ENCODE assay signal across 18 mouse cellular contexts in the genomic region with DNA sequence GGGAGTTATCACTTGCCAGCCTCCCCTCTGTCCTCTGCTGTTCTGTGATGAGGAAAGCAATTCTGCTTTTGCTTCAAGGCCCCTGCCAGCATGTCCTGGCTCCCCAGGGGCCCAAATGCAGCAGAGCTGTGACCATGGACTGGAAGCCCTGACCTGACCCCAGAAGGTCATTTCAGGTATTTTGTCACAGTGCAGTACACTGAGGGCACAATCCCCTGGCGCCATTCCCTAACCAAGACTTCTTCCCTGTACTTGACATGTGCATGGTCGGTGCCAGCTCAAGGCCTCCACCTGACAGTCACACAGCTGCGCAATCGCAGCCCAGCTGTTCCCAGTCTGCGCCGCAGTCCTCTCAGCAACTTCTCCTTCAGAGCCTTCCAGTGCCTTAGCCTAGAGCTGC. TPM values are rescaled to one million over a fixed set of nuclear protein-coding genes. Genes with fewer than 3 reads are reported as not detected.
DNase-seq lines count a peak whose midpoint lies in the region; ATAC-seq and TF ChIP-seq lines count a peak whose summit lies in the region.
"Had no signal": no experiment of that assay in that cellular context is flagged by ENCODE, and none has a peak within 500 bp of the region (broad histone marks: within the 10 kb centered on the region; RNA-seq: fewer than 3 reads in every experiment).

No protein-coding gene starts in this region.

- H3K9ac ChIP-seq in liver, embryonic 13.5 days, result no peak overlapping the region
- no peak overlapping the region for H3K9ac ChIP-seq in liver, postnatal 0 days (replicated peaks)
- H3K9ac ChIP-seq: embryonic facial prominence, embryonic 12.5 days; forebrain, embryonic 13.5 days; forebrain, embryonic 15.5 days; forebrain, postnatal 0 days had no signal

- no peak overlapping the region for H3K27ac ChIP-seq in gastrocnemius, adult 2 months
- H3K27ac ChIP-seq in liver, embryonic 13.5 days, result 0 out of 2 replicates have a peak overlapping the region, but pooled peaks have one; percentile 6
- no peak overlapping the region for H3K27ac ChIP-seq in liver, postnatal 0 days (ENCODE audit: low read depth)
- H3K27ac ChIP-seq: embryonic facial prominence, embryonic 10.5 days; embryonic facial prominence, embryonic 12.5 days; forebrain, embryonic 13.5 days; forebrain, embryonic 15.5 days had no signal

- no peaks in the 10 kb centered on the region for H3K9me3 ChIP-seq in liver, embryonic 13.5 days (replicated peaks)
- H3K9me3 ChIP-seq in liver, postnatal 0 days (ENCODE audit: low read length), result no peaks in the 10 kb centered on the region
- H3K9me3 ChIP-seq: embryonic facial prominence, embryonic 10.5 days; embryonic facial prominence, embryonic 12.5 days; forebrain, embryonic 13.5 days; forebrain, embryonic 15.5 days had no signal

- peak; percentile 69 for DNase-seq in adrenal gland, adult 8-10 months
- DNase-seq in adrenal gland, postnatal 25 days, result no peak
- DNase-seq in gastrocnemius, adult 2 months, result peak; percentile 18
- DNase-seq in gastrocnemius, adult 8-10 months (ENCODE audit: low spot score in 2 of 2), result no peak
- no peak for DNase-seq in liver, embryonic 13.5 days
- no peak for DNase-seq in liver, postnatal 0 days
- DNase-seq in adrenal gland, postnatal 14 days, result peak; percentile 80
- DNase-seq in kidney, postnatal 10 days, result no peak
- DNase-seq: cerebellum, adult 11-12 months; cerebellum, adult 2 months; cerebellum, adult 9-10 months; cerebellum, postnatal 25 days; forebrain, postnatal 0 days had no signal

- H3K4me3 ChIP-seq in gastrocnemius, adult 2 months, result no peak overlapping the region
- H3K4me3 ChIP-seq in liver, embryonic 13.5 days (replicated peaks), result no peak overlapping the region
- H3K4me3 ChIP-seq in liver, postnatal 0 days (ENCODE audit: low read depth, low read length), result no peak overlapping the region
- H3K4me3 ChIP-seq: embryonic facial prominence, embryonic 10.5 days; embryonic facial prominence, embryonic 12.5 days; forebrain, embryonic 13.5 days; forebrain, embryonic 15.5 days had no signal

- TF ChIP-seq EP300 in liver, postnatal 0 days (IDR thresholded peaks at IDR 0.05; ENCODE audit: low read depth), result no peak

- H3K36me3 ChIP-seq in liver, embryonic 13.5 days, result peaks cover 95% of the 10 kb centered on the region
- H3K36me3 ChIP-seq in liver, postnatal 0 days (replicated peaks; ENCODE audit: insufficient read depth, low read length), result peaks cover 75% of the 10 kb centered on the region

- H3K4me1 ChIP-seq in liver, embryonic 13.5 days (replicated peaks), result peaks cover 3% of the 10 kb centered on the region; the same call in 1 of the 2 replicates
- H3K4me1 ChIP-seq in liver, postnatal 0 days (ENCODE audit: insufficient read depth), result no peaks in the 10 kb centered on the region
- H3K4me1 ChIP-seq: embryonic facial prominence, embryonic 10.5 days; embryonic facial prominence, embryonic 12.5 days; forebrain, embryonic 13.5 days; forebrain, embryonic 15.5 days had no signal

- 87% methylated on average over 6 of the region's 6 CpGs for WGBS in liver, embryonic 13.5 days (ENCODE audit: insufficient replicate concordance)
- WGBS in liver, postnatal 0 days (ENCODE audit: insufficient replicate concordance), result 90% methylated on average over 6 of the region's 6 CpGs

- H3K4me2 ChIP-seq in liver, embryonic 13.5 days, result no peak overlapping the region
- H3K4me2 ChIP-seq in liver, postnatal 0 days (ENCODE audit: low read depth, low read length), result no peak overlapping the region
- H3K4me2 ChIP-seq: embryonic facial prominence, embryonic 12.5 days; forebrain, embryonic 13.5 days; forebrain, embryonic 15.5 days had no signal

- ATAC-seq in liver, embryonic 13.5 days (ENCODE audit: low read depth), result no peak
- ATAC-seq in liver, postnatal 0 days, result no peak
- ATAC-seq: forebrain, embryonic 13.5 days; forebrain, embryonic 15.5 days; forebrain, postnatal 0 days had no signal

- no peak for TF ChIP-seq CTCF in gastrocnemius, adult 2 months (IDR thresholded peaks at IDR 0.05)
- no peak for TF ChIP-seq CTCF in liver, postnatal 0 days (IDR thresholded peaks at IDR 0.05; ENCODE audit: low read depth)

- intact Hi-C loops in gastrocnemius, adult 2 months (cut with DNase I), result no loop called here

- H3K27me3 ChIP-seq in liver, embryonic 13.5 days, result peaks cover 6% of the 10 kb centered on the region
- no peaks in the 10 kb centered on the region for H3K27me3 ChIP-seq in liver, postnatal 0 days (ENCODE audit: insufficient read depth, low read length)
- H3K27me3 ChIP-seq: forebrain, embryonic 15.5 days had no signal

RNA-seq across cellular contexts. Expression of a gene that starts 8.1 kb away (rescaled TPM):
- 100 to 1,000 TPM; 112 to 147 (median 124) TPM for total RNA-seq in adrenal gland, adult 8-10 months (2022)
- 104 and 120 TPM in 2 replicates for total RNA-seq in adrenal gland, postnatal 25 days (2021)
- 10 to 100 TPM; 71.2 to 78.6 TPM for total RNA-seq in gastrocnemius, adult 2 months (2021)
- 10 to 100 TPM; 71.4 to 91.0 (median 82.6) TPM for total RNA-seq in gastrocnemius, adult 8-10 months (2022)
- 25.2 and 27.5 TPM in 2 replicates for polyA plus RNA-seq in liver, embryonic 13.5 days (2015; fragmentation: Nextera tagmentation; extraction: Ambion mirVana)
- 16.9 and 17.0 TPM in 2 replicates for polyA plus RNA-seq in liver, postnatal 0 days (2015; fragmentation: Nextera tagmentation; extraction: Ambion mirVana)
- total RNA-seq in adrenal gland, postnatal 14 days (2021), result 87.4 and 92.1 TPM in 2 replicates

RNA-seq across cellular contexts. Expression of a gene that starts 22.5 kb away (rescaled TPM):
- 100 to 1,000 TPM; 254 to 451 (median 353) TPM for total RNA-seq in adrenal gland, adult 8-10 months (2022)
- 275 and 334 TPM in 2 replicates for total RNA-seq in adrenal gland, postnatal 25 days (2021)
- total RNA-seq in gastrocnemius, adult 2 months (2021), result 10 to 100 TPM; 32.4 to 44.6 TPM
- 10 to 100 TPM; 32.6 to 42.8 (median 39.2) TPM for total RNA-seq in gastrocnemius, adult 8-10 months (2022)
- 1.1 and 2.7 TPM in 2 replicates for polyA plus RNA-seq in liver, embryonic 13.5 days (2015; fragmentation: Nextera tagmentation; extraction: Ambion mirVana)
- 1.3 and 1.4 TPM in 2 replicates for polyA plus RNA-seq in liver, postnatal 0 days (2015; fragmentation: Nextera tagmentation; extraction: Ambion mirVana)
- total RNA-seq in adrenal gland, postnatal 14 days (2021), result 212 and 214 TPM in 2 replicates

RNA-seq across cellular contexts. Expression of a gene that starts 33.7 kb away (rescaled TPM):
- 10 to 100 TPM; 56.2 to 62.7 (median 57.0) TPM for total RNA-seq in adrenal gland, adult 8-10 months (2022)
- total RNA-seq in adrenal gland, postnatal 25 days (2021), result 44.8 and 59.4 TPM in 2 replicates
- total RNA-seq in gastrocnemius, adult 2 months (2021), result 10 to 100 TPM; 22.2 to 22.6 TPM
- 10 to 100 TPM; 17.0 to 18.5 (median 18.2) TPM for total RNA-seq in gastrocnemius, adult 8-10 months (2022)
- polyA plus RNA-seq in liver, embryonic 13.5 days (2015; fragmentation: Nextera tagmentation; extraction: Ambion mirVana), result 44.5 and 47.0 TPM in 2 replicates
- polyA plus RNA-seq in liver, postnatal 0 days (2015; fragmentation: Nextera tagmentation; extraction: Ambion mirVana), result 28.9 and 31.0 TPM in 2 replicates
- 41.3 and 50.4 TPM in 2 replicates for total RNA-seq in adrenal gland, postnatal 14 days (2021)

RNA-seq across cellular contexts. Expression of a gene that starts 37.0 kb away (rescaled TPM):
- total RNA-seq in adrenal gland, adult 8-10 months (2022), result 10 to 100 TPM; 24.9 to 39.2 (median 32.8) TPM
- total RNA-seq in adrenal gland, postnatal 25 days (2021), result 35.7 and 40.9 TPM in 2 replicates
- 100 to 1,000 TPM; 218 to 220 TPM for total RNA-seq in gastrocnemius, adult 2 months (2021)
- total RNA-seq in gastrocnemius, adult 8-10 months (2022), result 100 to 1,000 TPM; 195 to 259 (median 242) TPM
- polyA plus RNA-seq in liver, embryonic 13.5 days (2015; fragmentation: Nextera tagmentation; extraction: Ambion mirVana), result 105 and 111 TPM in 2 replicates
- polyA plus RNA-seq in liver, postnatal 0 days (2015; fragmentation: Nextera tagmentation; extraction: Ambion mirVana), result 38.5 and 42.5 TPM in 2 replicates
- 29.1 and 29.3 TPM in 2 replicates for total RNA-seq in adrenal gland, postnatal 14 days (2021)

RNA-seq across cellular contexts. Expression of a gene that starts 59.0 kb away (rescaled TPM):
- not detected for total RNA-seq in adrenal gland, adult 8-10 months (2022)
- not detected in 2 replicates for total RNA-seq in adrenal gland, postnatal 25 days (2021)
- not detected for total RNA-seq in gastrocnemius, adult 2 months (2021)
- total RNA-seq in gastrocnemius, adult 8-10 months (2022), result not detected
- 0.21 and 0.46 TPM in 2 replicates for polyA plus RNA-seq in liver, embryonic 13.5 days (2015; fragmentation: Nextera tagmentation; extraction: Ambion mirVana)
- polyA plus RNA-seq in liver, postnatal 0 days (2015; fragmentation: Nextera tagmentation; extraction: Ambion mirVana), result 0.17 and 0.18 TPM in 2 replicates
- total RNA-seq in adrenal gland, postnatal 14 days (2021), result not detected in 2 replicates
- total RNA-seq: forebrain, postnatal 0 days had no signal
- polyA plus RNA-seq: forebrain, embryonic 11.5 days had no signal

Comparison
In these comparisons a context has a peak if more than half of its experiments do, and no peak if none do; other contexts are left out.
1. DNase-seq: peak in adrenal gland, adult 8-10 months (single experiment), gastrocnemius, adult 2 months (single experiment) and adrenal gland, postnatal 14 days (single experiment); none in adrenal gland, postnatal 25 days (single experiment), gastrocnemius, adult 8-10 months (0 of 2), liver, embryonic 13.5 days (single experiment), liver, postnatal 0 days (single experiment) and kidney, postnatal 10 days (single experiment).